Mouse (Mus musculus): ENCODE data around the gene Col6a1. TPM values are rescaled to one million over a fixed set of nuclear protein-coding genes. Genes with fewer than 3 reads are reported as not detected.

Col6a1 gene
- polyA plus RNA-seq, 1 experiment from 2014 or later, result 12.9 TPM

DNA sequence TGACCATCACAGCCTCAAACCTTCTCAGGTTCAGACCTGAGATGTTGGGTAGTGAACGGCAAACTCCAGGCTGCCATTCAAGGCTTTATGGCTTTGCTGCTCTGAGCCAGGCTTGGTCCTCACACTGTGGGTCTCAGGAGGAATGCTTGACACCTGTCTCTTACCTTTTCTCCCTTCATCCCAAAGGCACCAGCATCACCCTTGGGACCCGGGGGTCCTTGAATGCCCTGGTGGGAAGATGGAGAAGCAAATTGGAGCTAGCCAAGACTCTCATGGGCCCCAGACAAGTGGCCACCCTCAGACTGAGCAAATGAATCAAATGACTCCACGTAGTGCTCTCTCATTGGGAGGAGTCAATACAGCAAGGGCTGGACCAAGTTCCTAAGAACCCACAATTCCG, 8.3 kb downstream of the Col6a1 start:
- no peak overlapping the region for H3K27ac ChIP-seq (ENCODE audit: low read depth, low read length)
- no peak overlapping the region for H3K4me2 ChIP-seq
- H3K27me3 ChIP-seq (ENCODE audit: control insufficient read depth, insufficient read depth, low read length), result no peaks in the 10 kb centered on the region
- H3K4me3 ChIP-seq (ENCODE audit: low read depth, low read length), result no peak overlapping the region
- no peaks in the 10 kb centered on the region for H3K36me3 ChIP-seq (ENCODE audit: control insufficient read depth, insufficient read depth, low read length)
- DNase-seq (ENCODE audit: low spot score, missing footprints), result no peak
- no peaks in the 10 kb centered on the region for H3K4me1 ChIP-seq (ENCODE audit: control insufficient read depth, insufficient read depth, low read length)
- 90% methylated on average over 4 of the region's 4 CpGs for WGBS
- no peaks in the 10 kb centered on the region for H3K9me3 ChIP-seq (ENCODE audit: control insufficient read depth, low read length)
- H3K9ac ChIP-seq (ENCODE audit: low read length), result no peak overlapping the region
- ATAC-seq (ENCODE audit: low FRiP score), result no peak

DNA sequence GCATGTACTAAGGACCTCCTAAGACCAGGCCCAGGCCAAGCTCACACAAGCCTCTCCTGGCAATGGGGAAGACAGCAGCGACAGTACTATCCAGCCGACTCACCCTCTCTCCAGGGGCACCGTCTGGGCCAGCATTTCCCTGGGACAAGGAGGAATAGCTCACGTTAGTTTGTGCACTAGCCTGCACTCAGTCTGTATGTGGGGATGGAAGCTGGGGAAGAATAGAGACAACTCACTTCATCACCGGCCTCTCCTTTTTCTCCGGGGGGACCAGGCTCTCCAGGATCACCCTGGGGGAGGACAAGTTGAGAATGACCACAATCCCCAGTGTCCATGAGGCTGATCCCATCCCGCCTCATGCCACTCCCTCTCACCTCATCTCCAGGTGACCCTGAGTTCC, 8.9 kb downstream of the Col6a1 start:
- no peak overlapping the region for H3K27ac ChIP-seq (ENCODE audit: low read depth, low read length)
- H3K36me3 ChIP-seq (ENCODE audit: control insufficient read depth, insufficient read depth, low read length), result no peaks in the 10 kb centered on the region
- DNase-seq (ENCODE audit: low spot score, missing footprints), result no peak
- H3K9me3 ChIP-seq (ENCODE audit: control insufficient read depth, low read length), result no peaks in the 10 kb centered on the region
- ATAC-seq (ENCODE audit: low FRiP score), result no peak
- H3K4me3 ChIP-seq (ENCODE audit: low read depth, low read length), result no peak overlapping the region
- no peaks in the 10 kb centered on the region for H3K27me3 ChIP-seq (ENCODE audit: control insufficient read depth, insufficient read depth, low read length)
- no peaks in the 10 kb centered on the region for H3K4me1 ChIP-seq (ENCODE audit: control insufficient read depth, insufficient read depth, low read length)
- no peak overlapping the region for H3K4me2 ChIP-seq
- no peak overlapping the region for H3K9ac ChIP-seq (ENCODE audit: low read length)
- WGBS, result 94% methylated on average over 7 of the region's 7 CpGs

DNA sequence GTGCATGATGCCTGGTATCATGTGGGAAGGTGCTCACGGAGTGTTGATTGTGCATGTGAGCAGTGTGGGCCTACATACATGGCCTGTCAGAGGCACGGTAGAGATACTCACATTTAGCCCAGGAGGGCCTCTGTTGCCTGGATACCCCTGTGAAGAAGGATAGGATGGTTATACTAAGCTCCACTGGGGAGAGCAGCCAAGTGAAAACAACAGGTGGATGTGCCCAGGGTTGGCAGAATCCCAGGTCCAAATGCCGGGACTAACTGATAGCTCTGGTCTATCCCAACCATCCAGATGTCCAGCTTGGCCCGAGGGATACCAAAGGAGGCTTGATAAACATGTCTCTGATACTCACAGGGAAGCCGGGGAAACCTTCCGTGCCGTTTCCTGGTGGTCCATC, 11.7 kb downstream of the Col6a1 start:
- H3K4me2 ChIP-seq, result no peak overlapping the region
- ATAC-seq (ENCODE audit: low FRiP score) (no peak), DNase-seq (ENCODE audit: low spot score, missing footprints) (no peak)
- H3K36me3 ChIP-seq (ENCODE audit: control insufficient read depth, insufficient read depth, low read length), result no peaks in the 10 kb centered on the region
- no peaks in the 10 kb centered on the region for H3K27me3 ChIP-seq (ENCODE audit: control insufficient read depth, insufficient read depth, low read length)
- no peaks in the 10 kb centered on the region for H3K9me3 ChIP-seq (ENCODE audit: control insufficient read depth, low read length)
- H3K4me1 ChIP-seq (ENCODE audit: control insufficient read depth, insufficient read depth, low read length), result no peaks in the 10 kb centered on the region
- H3K4me3 ChIP-seq (ENCODE audit: low read depth, low read length), result no peak overlapping the region
- no peak overlapping the region for H3K27ac ChIP-seq (ENCODE audit: low read depth, low read length)
- no peak overlapping the region for H3K9ac ChIP-seq (ENCODE audit: low read length)
- 84% methylated on average over 7 of the region's 7 CpGs for WGBS

DNA sequence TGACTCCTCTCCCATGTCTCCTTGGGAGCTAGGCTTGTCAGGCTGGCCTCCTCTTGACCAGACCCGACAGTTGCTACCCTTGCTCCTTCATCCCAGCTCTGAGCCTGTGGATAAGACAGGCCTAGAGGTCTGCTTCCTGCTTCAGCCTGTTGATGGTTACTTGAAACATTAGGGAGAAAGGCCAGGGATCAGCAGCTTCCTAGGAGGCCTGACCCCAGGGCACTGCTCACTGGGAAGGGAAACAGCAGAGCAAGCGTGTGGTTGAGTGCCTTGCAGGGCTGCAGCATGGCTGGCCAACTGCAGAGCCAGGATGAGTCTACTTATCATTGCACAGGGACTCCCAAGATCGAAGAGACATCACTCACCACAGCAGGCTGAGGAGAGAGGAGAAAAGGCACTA, 13.5 kb downstream of the Col6a1 start:
- DNase-seq (ENCODE audit: low spot score, missing footprints) (no peak), ATAC-seq (ENCODE audit: low FRiP score) (no peak)
- Histone ChIP-seq H3K4me3 (ENCODE audit: low read depth, low read length) (no peak overlapping the region), H3K9ac (ENCODE audit: low read length) (no peak overlapping the region), H3K27me3 (ENCODE audit: control insufficient read depth, insufficient read depth, low read length) (no peaks in the 10 kb centered on the region), H3K4me1 (ENCODE audit: control insufficient read depth, insufficient read depth, low read length) (no peaks in the 10 kb centered on the region), H3K36me3 (ENCODE audit: control insufficient read depth, insufficient read depth, low read length) (no peaks in the 10 kb centered on the region), H3K9me3 (ENCODE audit: control insufficient read depth, low read length) (no peaks in the 10 kb centered on the region), H3K27ac (ENCODE audit: low read depth, low read length) (no peak overlapping the region), H3K4me2 (no peak overlapping the region)
- 80% methylated on average over 3 of the region's 3 CpGs for WGBS

DNA sequence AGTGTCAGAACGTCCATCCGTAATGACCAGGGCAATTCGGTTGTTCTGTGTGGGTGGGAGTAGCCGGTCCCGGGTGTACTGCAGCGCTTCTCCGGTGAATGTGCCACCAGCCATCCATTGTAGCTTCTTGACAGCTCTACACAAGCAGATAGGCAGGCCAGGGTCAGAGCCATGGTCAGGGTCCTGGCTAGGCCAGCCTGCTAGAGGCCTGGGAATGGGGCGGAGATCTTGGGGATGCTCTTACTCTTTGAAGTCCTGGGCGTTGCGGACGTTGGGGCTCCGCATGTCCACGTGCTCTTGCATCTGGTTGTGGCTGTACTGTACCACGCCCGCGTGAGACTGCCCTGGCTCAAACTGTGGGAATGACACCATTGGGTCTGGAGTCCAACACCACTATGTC, 14.6 kb downstream of the Col6a1 start:
- Histone ChIP-seq H3K9me3 (ENCODE audit: control insufficient read depth, low read length) (no peaks in the 10 kb centered on the region), H3K4me2 (no peak overlapping the region), H3K27me3 (ENCODE audit: control insufficient read depth, insufficient read depth, low read length) (no peaks in the 10 kb centered on the region), H3K36me3 (ENCODE audit: control insufficient read depth, insufficient read depth, low read length) (no peaks in the 10 kb centered on the region), H3K4me1 (ENCODE audit: control insufficient read depth, insufficient read depth, low read length) (no peaks in the 10 kb centered on the region), H3K27ac (ENCODE audit: low read depth, low read length) (no peak overlapping the region), H3K4me3 (ENCODE audit: low read depth, low read length) (no peak overlapping the region), H3K9ac (ENCODE audit: low read length) (no peak overlapping the region)
- ATAC-seq (ENCODE audit: low FRiP score), result no peak
- DNase-seq (ENCODE audit: low spot score, missing footprints), result no peak
- 96% methylated on average over 16 of the region's 16 CpGs for WGBS

DNA sequence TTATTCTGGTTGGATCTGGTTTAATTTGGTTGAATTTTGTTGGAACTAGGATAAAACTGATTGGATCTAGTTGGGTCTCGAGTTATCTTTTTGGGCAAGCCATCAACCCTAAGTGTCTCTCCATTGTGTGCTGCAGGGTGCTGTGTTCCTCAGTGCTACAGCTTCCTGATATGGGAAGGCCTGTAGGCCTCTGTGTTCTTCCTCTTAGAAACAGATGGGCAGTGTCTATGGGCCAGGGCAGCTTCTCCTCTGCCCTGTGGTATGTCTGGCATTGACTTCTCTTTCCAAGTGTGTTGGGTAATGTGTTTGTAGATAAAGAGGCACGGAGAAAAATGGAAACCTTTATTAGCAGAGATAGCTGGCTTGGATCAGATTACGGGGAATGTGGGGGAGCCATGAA, 17.5 kb downstream of the Col6a1 start:
- H3K9me3 ChIP-seq (ENCODE audit: control insufficient read depth, low read length), result no peaks in the 10 kb centered on the region
- no peak overlapping the region for H3K4me3 ChIP-seq (ENCODE audit: low read depth, low read length)
- DNase-seq (ENCODE audit: low spot score, missing footprints) (no peak), ATAC-seq (ENCODE audit: low FRiP score) (no peak)
- no peak overlapping the region for H3K9ac ChIP-seq (ENCODE audit: low read length)
- no peak overlapping the region for H3K27ac ChIP-seq (ENCODE audit: low read depth, low read length)
- 78% methylated on average over 3 of the region's 3 CpGs for WGBS
- H3K27me3 ChIP-seq (ENCODE audit: control insufficient read depth, insufficient read depth, low read length), result no peaks in the 10 kb centered on the region
- H3K4me1 ChIP-seq (ENCODE audit: control insufficient read depth, insufficient read depth, low read length), result no peaks in the 10 kb centered on the region
- no peak overlapping the region for H3K4me2 ChIP-seq
- H3K36me3 ChIP-seq (ENCODE audit: control insufficient read depth, insufficient read depth, low read length), result no peaks in the 10 kb centered on the region

DNA sequence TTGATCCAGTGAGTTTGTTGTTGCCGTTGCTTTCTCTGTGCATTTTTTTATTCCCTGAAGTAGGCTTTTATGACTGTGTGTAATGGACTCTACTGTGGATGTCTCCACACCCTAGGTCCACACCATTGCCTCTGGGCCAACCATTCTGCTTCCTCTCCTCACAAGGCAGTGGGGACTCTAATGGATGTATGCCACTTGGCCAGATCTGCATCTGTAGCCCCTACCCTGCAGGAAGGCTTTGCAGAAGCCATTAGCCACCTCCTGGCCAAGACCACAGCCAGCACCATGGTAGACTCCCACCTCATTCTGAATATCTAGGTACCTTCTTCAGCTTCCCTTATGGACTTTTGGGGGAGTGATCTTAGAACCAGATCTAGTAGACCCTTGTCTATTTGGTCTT, 18.4 kb downstream of the Col6a1 start:
- Histone ChIP-seq H3K27me3 (ENCODE audit: control insufficient read depth, insufficient read depth, low read length) (no peaks in the 10 kb centered on the region), H3K9me3 (ENCODE audit: control insufficient read depth, low read length) (no peaks in the 10 kb centered on the region), H3K36me3 (ENCODE audit: control insufficient read depth, insufficient read depth, low read length) (no peaks in the 10 kb centered on the region), H3K4me3 (ENCODE audit: low read depth, low read length) (no peak overlapping the region), H3K27ac (ENCODE audit: low read depth, low read length) (no peak overlapping the region), H3K4me2 (no peak overlapping the region), H3K4me1 (ENCODE audit: control insufficient read depth, insufficient read depth, low read length) (no peaks in the 10 kb centered on the region), H3K9ac (ENCODE audit: low read length) (no peak overlapping the region)
- WGBS, result 97% methylated on average over 1 of the region's 1 CpGs
- DNase-seq (ENCODE audit: low spot score, missing footprints) (no peak), ATAC-seq (ENCODE audit: low FRiP score) (no peak)

DNA sequence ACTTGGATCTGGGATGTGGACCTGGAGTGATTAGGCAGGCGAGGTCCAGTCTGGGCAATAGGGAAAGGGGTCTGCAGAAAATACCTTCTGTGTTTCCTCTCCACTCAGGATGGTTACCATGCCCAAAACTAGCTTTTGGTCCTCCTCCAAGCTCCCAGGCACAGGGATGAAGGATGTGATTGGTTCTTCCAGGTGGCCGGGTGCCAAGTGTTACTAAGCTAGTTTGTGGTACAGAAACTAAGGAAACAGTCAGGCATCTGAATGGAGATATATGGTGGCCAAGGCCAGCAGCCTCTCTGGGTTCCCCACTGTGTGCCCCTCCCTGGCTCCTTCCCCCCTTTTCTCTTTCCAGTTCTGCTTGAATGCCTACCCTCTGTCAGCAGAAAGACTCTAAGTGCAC, 19.0 kb downstream of the Col6a1 start:
- DNase-seq (ENCODE audit: low spot score, missing footprints), result no peak
- WGBS, result 79% methylated on average over 2 of the region's 2 CpGs

DNA sequence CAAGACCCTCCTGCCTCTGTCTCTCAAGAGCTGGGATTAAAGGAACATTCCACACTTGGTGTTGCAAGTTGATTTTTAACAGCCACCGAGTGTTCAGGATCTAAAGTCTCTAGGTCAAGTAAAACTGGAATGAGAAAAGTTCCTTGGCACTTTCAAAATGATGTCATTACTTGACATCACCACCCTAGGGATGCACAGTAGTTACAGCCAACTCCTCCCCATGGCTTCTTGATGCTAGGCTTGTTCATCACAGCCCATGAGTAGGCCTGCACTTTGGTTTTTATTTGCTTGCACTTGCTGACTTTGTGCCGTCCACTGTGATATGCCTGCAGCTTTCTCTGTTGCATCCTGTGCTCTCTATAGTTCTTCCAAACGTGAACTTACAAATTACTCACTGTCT, 21.6 kb downstream of the Col6a1 start:
- Histone ChIP-seq H3K9me3 (ENCODE audit: control insufficient read depth, low read length) (no peaks in the 10 kb centered on the region), H3K9ac (ENCODE audit: low read length) (no peak overlapping the region), H3K36me3 (ENCODE audit: control insufficient read depth, insufficient read depth, low read length) (no peaks in the 10 kb centered on the region), H3K4me1 (ENCODE audit: control insufficient read depth, insufficient read depth, low read length) (no peaks in the 10 kb centered on the region), H3K27me3 (ENCODE audit: control insufficient read depth, insufficient read depth, low read length) (no peaks in the 10 kb centered on the region), H3K27ac (ENCODE audit: low read depth, low read length) (no peak overlapping the region), H3K4me3 (ENCODE audit: low read depth, low read length) (no peak overlapping the region), H3K4me2 (no peak overlapping the region)
- WGBS, result 81% methylated on average over 3 of the region's 3 CpGs
- ATAC-seq (ENCODE audit: low FRiP score) (no peak), DNase-seq (ENCODE audit: low spot score, missing footprints) (no peak)

More for the DNA sequence above, 19.0 kb downstream of the Col6a1 start:
- H3K27me3 ChIP-seq (ENCODE audit: control insufficient read depth, insufficient read depth, low read length), result no peaks in the 10 kb centered on the region
- H3K4me2 ChIP-seq, result no peak overlapping the region
- H3K9me3 ChIP-seq (ENCODE audit: control insufficient read depth, low read length), result no peaks in the 10 kb centered on the region
- no peaks in the 10 kb centered on the region for H3K4me1 ChIP-seq (ENCODE audit: control insufficient read depth, insufficient read depth, low read length)
- ATAC-seq (ENCODE audit: low FRiP score), result no peak
- H3K36me3 ChIP-seq (ENCODE audit: control insufficient read depth, insufficient read depth, low read length), result no peaks in the 10 kb centered on the region
- H3K9ac ChIP-seq (ENCODE audit: low read length), result no peak overlapping the region
- H3K27ac ChIP-seq (ENCODE audit: low read depth, low read length), result no peak overlapping the region
- no peak overlapping the region for H3K4me3 ChIP-seq (ENCODE audit: low read depth, low read length)

DNA sequence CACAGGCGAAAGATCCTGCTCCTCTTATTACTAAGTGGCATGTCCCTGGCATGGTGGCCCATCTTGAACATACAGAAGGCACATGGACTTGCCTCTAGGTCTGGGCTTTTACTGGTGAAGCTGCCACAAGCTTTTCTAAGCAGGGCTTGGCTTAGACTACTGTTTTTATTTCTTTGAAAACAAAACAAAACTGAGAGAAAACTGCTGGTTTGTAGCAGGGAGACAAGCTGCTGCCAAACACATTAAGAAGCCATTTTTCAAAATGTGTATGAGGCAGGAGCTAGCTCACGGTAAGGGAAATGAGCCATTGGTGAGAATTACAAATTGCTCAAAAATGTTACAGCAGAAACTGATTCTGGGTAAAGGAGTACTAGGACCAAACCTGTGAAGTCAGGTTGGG, 24.5 kb downstream of the Col6a1 start:
- Histone ChIP-seq H3K9me3 (ENCODE audit: control insufficient read depth, low read length) (no peaks in the 10 kb centered on the region), H3K9ac (ENCODE audit: low read length) (no peak overlapping the region), H3K4me1 (ENCODE audit: control insufficient read depth, insufficient read depth, low read length) (no peaks in the 10 kb centered on the region), H3K27ac (ENCODE audit: low read depth, low read length) (no peak overlapping the region), H3K4me3 (ENCODE audit: low read depth, low read length) (no peak overlapping the region), H3K4me2 (no peak overlapping the region), H3K27me3 (ENCODE audit: control insufficient read depth, insufficient read depth, low read length) (no peaks in the 10 kb centered on the region), H3K36me3 (ENCODE audit: control insufficient read depth, insufficient read depth, low read length) (no peaks in the 10 kb centered on the region)
- no peak for ATAC-seq (ENCODE audit: low FRiP score)
- WGBS, result 86% methylated on average over 2 of the region's 2 CpGs
- DNase-seq (ENCODE audit: low spot score, missing footprints), result no peak
